Mouse (Mus musculus) heart, postnatal 0 days (tissue): ENCODE data around the gene Ankrd61.

Experiments
- CTCF ChIP-seq: IDR thresholded peaks from 2 replicates; pipeline ENCODE4 v1.5.1; 2016; ENCODE audit warnings: antibody characterized with exemption, control low read depth, low read depth
- EP300 ChIP-seq: IDR thresholded peaks from 2 replicates; pipeline ENCODE4 v1.6.1; 2016; ENCODE audit warnings: antibody characterized with exemption, low read depth

DNA sequence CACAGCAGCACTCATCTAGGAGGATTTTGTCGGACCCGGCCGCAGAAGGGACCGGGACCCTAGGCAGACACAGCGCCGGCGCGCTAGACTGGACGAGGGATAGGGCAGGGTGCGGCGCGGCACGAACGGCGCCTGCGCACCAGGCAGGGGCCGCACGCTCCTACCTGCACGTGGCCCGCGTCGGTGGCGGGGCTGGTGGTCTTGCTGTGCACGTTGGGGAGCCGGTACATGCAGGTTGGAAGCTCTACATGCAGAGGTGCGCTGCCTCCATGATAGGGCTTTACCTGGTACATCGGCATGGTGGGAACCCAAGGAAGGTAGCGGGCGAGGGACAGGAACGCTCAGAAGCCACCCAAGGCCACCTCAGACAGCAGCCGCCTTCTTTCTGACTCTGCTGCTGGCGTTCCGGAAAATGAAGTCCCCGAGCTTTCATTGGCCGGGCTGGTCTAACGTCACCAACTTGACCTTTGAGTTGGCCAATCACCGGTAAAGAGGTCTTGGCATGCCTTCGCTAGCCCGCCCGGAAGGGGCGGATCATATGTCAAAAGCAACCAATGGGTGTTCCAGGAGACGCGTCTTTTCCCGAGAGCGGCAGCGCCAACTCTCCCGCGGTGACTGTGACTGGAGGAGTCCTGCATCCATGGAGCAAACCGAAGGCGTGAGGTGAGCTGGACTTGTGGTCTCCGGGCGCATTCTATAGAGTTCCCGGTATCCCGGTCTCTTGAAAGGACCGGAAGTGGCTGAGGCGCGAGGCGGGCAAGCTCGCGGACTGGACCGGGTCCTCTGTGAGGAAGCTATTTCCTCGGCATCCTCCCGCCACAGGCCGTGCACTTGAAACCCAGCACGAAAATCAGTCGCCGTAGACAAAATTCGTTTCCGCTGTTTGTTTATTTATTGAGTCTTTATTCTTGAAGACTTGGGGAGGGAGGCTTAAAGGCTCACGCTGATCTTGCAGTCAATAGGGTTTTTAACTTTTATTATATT is 12.2 kb upstream of the Ankrd61 start, which contains the start of the genes Aimp2 and Pms2:
- TF ChIP-seq EP300 (no peak), CTCF (no peak)
